Mouse (Mus musculus): ENCODE measurements around the gene Hes6.

GRCm38 (mm10) chr1:91380453-91381090, 33.3 kb downstream of the Hes6 start:
- TF ChIP-seq POLR2A (IDR thresholded peaks at IDR 0.05; ENCODE audit: control insufficient read depth, low read depth, low read length) (no peak), CTCF (IDR thresholded peaks at IDR 0.05; ENCODE audit: control insufficient read depth, insufficient read depth, insufficient replicate concordance, low read depth, low read length) (no peak; the same call in 1 of the 2 replicates)
